Mouse (Mus musculus) hindlimb bud, embryonic 11.5 days (tissue): ENCODE data around the gene Ryr3.
A peak's percentile ranks its signal among the peaks of the same experiment; 100 is the strongest.

Experiments used
- DNase-seq: peaks from one replicate; pipeline ENCODE4 v3.0.0-alpha.2; 2012; ENCODE audit warnings: low read depth, low spot score; ENCODE audit errors: extremely low spot score

Ryr3 gene

GRCm38 (mm10) chr2:113216746-113217461, at the start of gene Ryr3:
Gene Ryr3, minus strand, starts transcription at chr2:113217096.
- DNase-seq = no peak

DNA sequence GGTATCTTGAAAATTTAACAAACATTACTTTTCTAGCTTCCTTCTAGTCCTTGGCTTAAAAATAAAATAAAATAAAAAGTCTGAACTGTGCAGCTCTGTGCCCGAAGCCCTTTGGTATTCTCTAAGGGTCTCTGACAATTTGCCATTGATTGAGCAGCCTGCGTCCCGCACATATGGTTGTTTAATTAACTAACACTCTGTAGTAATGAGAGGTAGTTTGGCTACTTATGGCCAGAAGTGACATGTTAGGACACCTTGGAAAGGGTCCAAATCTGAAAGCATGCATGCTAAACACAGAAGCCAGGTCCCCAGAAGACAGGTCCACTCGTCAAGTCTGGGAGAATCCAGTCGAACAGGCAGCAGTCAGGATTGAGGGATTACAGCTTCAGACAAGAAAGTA, 22.0 kb upstream of the Ryr3 start:
- no peak for DNase-seq

GRCm38 (mm10) chr2:113236993-113237392, 20.1 kb upstream of the Ryr3 start:
- DNase-seq = no peak

- peak; percentile 57 for DNase-seq
Measured at GRCm38 (mm10) chr2:113234559-113234958, 17.7 kb upstream of the Ryr3 start.

- no peak for DNase-seq
Measured at GRCm38 (mm10) chr2:113233356-113233755, 16.5 kb upstream of the Ryr3 start.

DNA sequence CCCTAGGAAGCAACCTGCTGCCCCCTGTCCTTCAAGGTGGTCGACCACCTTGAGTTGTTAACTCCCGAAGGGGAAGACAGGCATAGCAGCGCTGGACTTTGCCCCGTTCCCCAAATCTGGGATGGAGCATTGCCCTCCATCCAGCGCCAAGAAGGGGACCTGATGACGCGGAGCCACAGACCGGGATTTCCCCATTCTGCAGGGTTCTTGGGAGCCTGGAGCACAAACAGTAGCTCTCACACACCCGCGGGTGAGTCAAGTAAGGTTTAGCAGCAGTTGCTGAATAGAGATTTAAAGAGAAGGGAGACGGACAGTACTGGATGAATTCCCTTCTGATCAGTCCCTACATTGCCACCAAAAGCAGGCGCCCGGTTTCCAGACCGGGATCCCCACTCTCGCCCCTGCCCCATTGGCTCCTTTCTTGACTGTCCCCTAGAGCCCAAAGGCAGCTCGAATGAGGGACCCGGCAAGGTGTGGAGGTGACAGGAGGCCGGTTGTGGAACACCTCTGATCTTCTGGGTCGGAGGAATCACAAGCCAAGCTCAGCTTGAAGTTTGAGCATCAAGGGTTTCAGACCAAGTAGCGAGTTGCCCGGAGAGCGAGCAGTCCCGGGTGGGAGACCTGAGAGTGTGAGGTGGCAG, 671 bp downstream of the Ryr3 start:
- no peak for DNase-seq

- no peak for DNase-seq
Measured at GRCm38 (mm10) chr2:113210023-113210422, 6.9 kb downstream of the Ryr3 start.

DNA sequence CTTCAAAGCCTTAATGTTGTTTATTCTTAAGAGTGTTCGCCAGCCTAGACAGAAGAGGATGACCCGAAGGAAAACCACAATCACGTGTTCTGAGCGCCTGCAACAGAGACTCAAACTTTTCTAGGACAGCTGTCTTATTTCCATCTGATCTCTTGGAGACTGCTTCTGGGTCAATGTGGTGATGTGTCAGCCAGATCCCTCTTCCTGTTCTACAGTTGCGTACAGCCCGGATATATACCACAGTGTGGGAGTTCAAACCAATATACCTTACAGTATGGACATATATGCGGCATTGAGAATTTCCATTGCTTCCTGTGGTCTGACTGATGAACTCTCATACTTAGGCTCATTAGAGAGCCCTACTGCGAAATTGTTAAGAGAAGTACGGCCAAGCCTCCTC, 7.6 kb downstream of the Ryr3 start:
- no peak for DNase-seq

DNA sequence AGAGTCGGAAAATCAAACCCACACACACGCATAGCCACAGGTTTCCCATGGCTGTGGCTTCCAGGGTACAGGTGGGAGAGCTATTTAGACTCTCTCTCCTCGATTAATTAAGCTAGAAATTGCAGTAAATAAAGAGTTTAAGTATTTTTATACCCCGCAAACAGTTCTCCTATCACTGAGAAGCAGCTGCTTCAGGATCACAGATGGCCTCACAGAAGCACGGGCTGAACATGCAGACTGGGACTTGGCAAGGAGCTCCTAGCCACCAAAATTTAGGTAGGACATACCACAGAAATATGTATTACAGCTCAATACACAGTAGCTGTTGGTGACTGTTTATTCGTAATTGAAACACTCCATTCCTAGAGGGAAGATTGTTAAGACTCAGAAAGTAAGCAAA, 14.0 kb downstream of the Ryr3 start:
- no peak for DNase-seq

DNA sequence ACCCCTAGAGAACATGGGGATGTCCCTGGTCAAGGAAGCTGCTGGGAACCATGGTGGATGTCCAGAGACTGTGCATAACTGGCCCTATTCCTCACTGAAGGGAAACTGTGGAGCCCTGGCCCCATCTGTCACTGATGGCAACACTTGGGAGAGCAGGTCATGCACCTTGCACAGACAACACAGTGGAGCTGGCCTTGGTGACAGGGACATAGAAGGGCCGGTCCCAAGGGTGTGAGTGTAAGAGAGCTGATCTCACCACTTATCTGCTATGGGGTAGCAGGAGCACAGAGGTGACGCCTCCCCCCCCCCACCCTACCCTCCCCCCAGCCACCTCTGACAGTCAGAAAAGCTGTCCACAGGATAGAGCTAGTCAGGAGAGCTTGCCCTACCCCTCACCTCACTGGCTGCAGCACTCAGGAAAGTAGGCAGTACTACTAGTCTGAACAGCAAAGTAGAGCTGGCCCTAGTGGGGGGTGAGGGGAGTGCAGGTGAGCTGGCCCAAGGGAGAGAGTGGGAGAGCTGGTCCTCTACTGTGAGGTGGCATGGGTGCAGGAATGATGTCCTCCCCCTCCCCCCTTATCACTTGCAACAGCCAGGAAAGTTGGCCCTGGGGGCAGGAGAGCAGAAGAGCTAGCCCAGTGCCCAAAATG, 17.7 kb downstream of the Ryr3 start:
- no peak for DNase-seq

DNA sequence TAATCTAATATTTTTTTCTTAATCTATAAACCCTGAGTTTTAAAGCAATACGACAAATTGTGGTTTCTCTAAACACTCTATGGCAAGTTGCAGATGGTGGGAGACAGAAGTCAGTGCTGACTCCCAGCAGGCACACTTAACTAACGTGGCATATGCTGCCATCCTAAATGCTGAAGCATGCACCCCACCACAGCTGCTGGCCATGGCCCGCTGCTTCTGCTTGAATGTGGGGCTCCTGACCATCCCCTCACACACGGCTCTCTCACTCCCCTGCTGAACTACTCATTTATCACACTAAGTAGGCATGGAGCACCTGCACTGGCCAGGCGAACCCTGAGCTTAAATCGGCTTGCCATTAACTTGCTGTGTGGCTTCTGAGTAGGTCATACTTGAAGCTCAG, 29.7 kb downstream of the Ryr3 start:
- no peak for DNase-seq

DNA sequence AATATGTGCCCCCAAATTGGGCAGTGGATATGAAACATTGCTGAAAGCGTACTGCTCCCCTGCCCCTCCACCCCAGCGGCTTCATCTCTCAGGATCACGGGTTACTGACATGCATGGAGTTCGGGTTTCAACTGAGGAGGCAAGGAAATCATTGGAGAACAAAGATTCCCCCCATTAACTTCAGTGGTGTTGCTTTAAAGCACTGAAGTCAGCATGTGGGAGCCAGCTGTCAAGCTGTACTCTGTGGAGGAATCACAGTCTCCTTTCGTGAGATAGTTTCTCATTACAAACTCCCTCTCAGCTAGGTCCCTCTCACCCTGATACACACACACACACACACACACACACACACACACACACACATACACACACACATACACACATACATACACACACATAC, 35.2 kb downstream of the Ryr3 start:
- DNase-seq = peak; percentile 28

GRCm38 (mm10) chr2:113178047-113178446, 38.8 kb downstream of the Ryr3 start:
- DNase-seq = no peak

- DNase-seq = no peak
Measured at GRCm38 (mm10) chr2:113176337-113176736, 40.6 kb downstream of the Ryr3 start.

- DNase-seq = no peak
Measured at GRCm38 (mm10) chr2:113168096-113168495, 48.8 kb downstream of the Ryr3 start.

DNA sequence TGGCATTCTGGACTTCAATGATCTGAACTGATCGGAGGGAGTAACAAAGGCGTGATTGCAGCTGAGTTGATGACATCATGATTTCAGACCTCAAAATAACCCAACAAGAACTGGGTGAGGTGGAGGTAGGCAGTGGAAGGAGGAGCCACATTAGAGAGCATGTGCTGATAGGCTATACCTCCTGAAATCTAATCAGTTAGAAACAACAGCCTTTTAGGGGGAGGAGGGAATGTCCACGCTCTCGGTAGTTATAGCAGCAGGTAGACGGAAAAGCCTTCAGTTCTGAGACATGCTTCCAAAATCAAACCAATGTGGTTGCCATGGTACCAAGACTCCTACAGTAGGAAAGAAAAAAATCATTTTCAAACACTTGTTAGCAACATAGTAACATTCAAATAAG, 55.4 kb downstream of the Ryr3 start:
- no peak for DNase-seq

- DNase-seq = no peak
Measured at GRCm38 (mm10) chr2:113137766-113138165, 79.1 kb downstream of the Ryr3 start.

GRCm38 (mm10) chr2:113123476-113123875, 93.4 kb downstream of the Ryr3 start:
- DNase-seq = no peak

DNA sequence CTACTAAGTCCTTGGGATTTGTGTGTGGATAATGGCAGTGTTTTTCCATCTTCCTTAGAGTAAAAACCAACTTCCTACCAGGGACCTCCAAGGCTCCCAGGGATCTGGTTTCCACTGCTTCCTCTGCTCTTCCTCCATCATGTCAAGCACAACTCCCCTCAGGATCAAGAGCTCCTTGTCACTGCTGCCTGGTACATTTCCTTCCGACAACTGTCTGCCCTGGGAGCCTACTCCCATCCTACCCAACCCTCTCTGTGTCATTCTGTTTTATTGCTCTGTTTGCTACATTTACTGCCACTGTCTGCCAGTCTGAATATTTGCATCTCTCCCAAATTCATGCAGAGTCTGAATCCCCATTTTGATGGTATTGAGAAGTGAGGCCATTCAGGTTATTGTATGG, 97.8 kb downstream of the Ryr3 start:
- DNase-seq = no peak

DNA sequence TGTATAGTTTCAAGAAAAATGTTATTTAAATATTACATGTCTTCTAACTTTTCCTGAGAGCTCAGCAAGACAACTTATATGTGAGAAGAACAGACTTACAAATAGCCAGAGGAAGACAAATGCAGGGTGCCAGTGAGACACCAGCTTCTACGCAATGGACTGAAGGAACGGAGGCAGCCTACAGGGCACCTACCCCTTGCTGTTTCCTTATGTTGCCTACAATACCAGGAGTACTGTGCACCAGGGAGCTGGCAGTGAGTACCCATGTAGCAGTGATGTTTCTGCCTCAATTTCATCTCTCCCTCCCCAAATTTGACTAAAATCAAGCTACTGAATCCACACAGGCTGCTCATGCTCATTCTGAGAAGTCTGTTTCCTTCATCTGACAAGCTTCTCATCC, 100.1 kb downstream of the Ryr3 start:
- no peak for DNase-seq

GRCm38 (mm10) chr2:113115897-113116283, 101.0 kb downstream of the Ryr3 start:
- DNase-seq = no peak

GRCm38 (mm10) chr2:113115248-113115896, 101.5 kb downstream of the Ryr3 start:
- DNase-seq = no peak
